Mouse (Mus musculus) small intestine, adult 2 months (tissue): ENCODE results near the gene Col5a3. TPM values are rescaled to one million over a fixed set of nuclear protein-coding genes. Genes with fewer than 3 reads are reported as not detected.

ENCODE experiments used
- H3K27ac ChIP-seq: fragments of 200-500 bp; 2 replicates; pipeline ENCODE4 v1.5.1; 2012; ENCODE audit warnings: low read depth, low read length, control low read depth, inconsistent platforms; ENCODE audit not compliant: insufficient read depth
- H3K27me3 ChIP-seq: fragments of 200-500 bp; 2 replicates; pipeline ENCODE4 v1.6.1; 2012; ENCODE audit warnings: mild to moderate bottlenecking, moderate library complexity, low read length, inconsistent platforms; ENCODE audit not compliant: control insufficient read depth, insufficient read depth
- H3K36me3 ChIP-seq: fragments of 200-500 bp; 2 replicates; pipeline ENCODE4 v1.6.1; 2012; ENCODE audit warnings: mild to moderate bottlenecking, low read length, control low read depth, inconsistent platforms; ENCODE audit not compliant: control insufficient read depth, insufficient read depth
- H3K4me1 ChIP-seq: fragments of 200-500 bp; 2 replicates; pipeline ENCODE4 v1.6.1; 2012; ENCODE audit warnings: low read length, inconsistent platforms, mixed read lengths; ENCODE audit not compliant: control insufficient read depth, insufficient read depth, insufficient read length
- H3K4me3 ChIP-seq: fragments of 200-500 bp; 2 replicates; pipeline ENCODE4 v1.5.1; 2012; ENCODE audit warnings: low read depth, mild to moderate bottlenecking, control low read depth, inconsistent platforms, low read length, moderate library complexity
- CTCF ChIP-seq: fragments of 200-500 bp; IDR thresholded peaks from 2 replicates; pipeline ENCODE4 v1.5.1; 2012; ENCODE audit warnings: low read depth, mild to moderate bottlenecking, control low read depth, inconsistent platforms, low read length, moderate library complexity, mixed read lengths; ENCODE audit not compliant: insufficient replicate concordance, insufficient read length; ENCODE audit errors: extremely low read depth
- POLR2A ChIP-seq: fragments of 200-500 bp; IDR thresholded peaks from 2 replicates; pipeline ENCODE4 v1.6.1; 2012; ENCODE audit warnings: low read depth, mild to moderate bottlenecking, control low read depth, inconsistent platforms, low read length, moderate library complexity
- WGBS: fragments of 180-500 bp; shearing (Covaris S2); methylation state at CpG from one replicate; pipeline ENCODE4 v1.1.7; 2018; 5-methylcytosine and 5-hydroxymethylcytosine counted together
- polyA plus RNA-seq: library from polyadenylated mRNA; depleted of rRNA; stranded (reverse); fragments of >200 nt; gene quantifications from 2 replicates; pipeline ENCODE4 v1.2.3, GENCODE M21; 2012

Col5a3 gene
- polyA plus RNA-seq, 1 experiment: 2.1 TPM

- 17% methylated on average over 3 of the region's 3 CpGs for WGBS
- Histone ChIP-seq H3K36me3 (no peaks in the 10 kb centered on the region), H3K27me3 (peaks cover 29% of the 10 kb centered on the region), H3K27ac (no peak overlapping the region), H3K4me1 (no peaks in the 10 kb centered on the region), H3K4me3 (no peak overlapping the region)
- TF ChIP-seq POLR2A (no peak), CTCF (no peak)
These were observed 67.2 kb downstream of the Col5a3 start for GRCm38 (mm10) chr9:20747682-20748081.

DNA sequence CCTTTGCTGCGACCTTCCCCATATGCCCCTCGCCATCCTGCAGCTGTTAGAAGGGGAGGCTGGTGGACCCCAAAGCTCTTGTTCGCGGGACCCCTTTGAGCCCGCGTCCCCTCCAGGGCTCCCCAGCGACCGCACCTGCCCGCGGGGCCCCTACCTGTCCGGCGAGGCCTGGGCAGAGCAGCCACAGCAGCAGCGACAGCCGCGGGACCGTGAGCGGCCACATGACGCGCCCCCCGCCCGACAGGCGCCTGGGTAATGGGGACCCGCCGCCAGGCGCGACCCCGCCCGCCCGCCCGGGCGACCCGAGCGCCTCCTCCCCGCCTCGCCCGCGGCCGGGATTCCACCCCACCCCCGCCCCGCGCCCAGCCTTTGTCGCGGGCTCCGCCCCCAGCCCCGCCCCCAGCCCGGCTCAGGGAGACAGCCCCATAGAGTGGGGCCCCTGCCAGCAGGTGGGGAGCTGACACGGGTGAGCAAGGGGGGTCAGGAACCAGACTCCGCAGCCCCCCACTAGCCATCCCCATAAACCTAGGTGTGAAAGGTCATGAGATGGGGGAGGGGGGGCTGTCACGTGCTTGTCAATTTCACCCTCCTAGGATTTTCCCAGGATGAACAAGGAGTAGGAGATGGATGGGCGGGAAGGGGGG lies 68.7 kb downstream of the Col5a3 start, which contains the start of gene Olfm2:
Gene Olfm2, minus strand, starts transcription at position 333 of the 644 bp plus-strand sequence.
- 1% methylated on average over 44 of the region's 50 CpGs for WGBS
- H3K27ac ChIP-seq: no peak within 1 kb of the TSS
- no peaks in the 10 kb centered on the region for H3K36me3 ChIP-seq
- peak within 1 kb of the TSS; percentile 30; the same call in 1 of the 2 replicates for H3K4me3 ChIP-seq
- H3K27me3 ChIP-seq: peaks cover 29% of the 10 kb centered on the region
- no peaks in the 10 kb centered on the region for H3K4me1 ChIP-seq
- no peak for TF ChIP-seq CTCF
- no peak for TF ChIP-seq POLR2A

DNA sequence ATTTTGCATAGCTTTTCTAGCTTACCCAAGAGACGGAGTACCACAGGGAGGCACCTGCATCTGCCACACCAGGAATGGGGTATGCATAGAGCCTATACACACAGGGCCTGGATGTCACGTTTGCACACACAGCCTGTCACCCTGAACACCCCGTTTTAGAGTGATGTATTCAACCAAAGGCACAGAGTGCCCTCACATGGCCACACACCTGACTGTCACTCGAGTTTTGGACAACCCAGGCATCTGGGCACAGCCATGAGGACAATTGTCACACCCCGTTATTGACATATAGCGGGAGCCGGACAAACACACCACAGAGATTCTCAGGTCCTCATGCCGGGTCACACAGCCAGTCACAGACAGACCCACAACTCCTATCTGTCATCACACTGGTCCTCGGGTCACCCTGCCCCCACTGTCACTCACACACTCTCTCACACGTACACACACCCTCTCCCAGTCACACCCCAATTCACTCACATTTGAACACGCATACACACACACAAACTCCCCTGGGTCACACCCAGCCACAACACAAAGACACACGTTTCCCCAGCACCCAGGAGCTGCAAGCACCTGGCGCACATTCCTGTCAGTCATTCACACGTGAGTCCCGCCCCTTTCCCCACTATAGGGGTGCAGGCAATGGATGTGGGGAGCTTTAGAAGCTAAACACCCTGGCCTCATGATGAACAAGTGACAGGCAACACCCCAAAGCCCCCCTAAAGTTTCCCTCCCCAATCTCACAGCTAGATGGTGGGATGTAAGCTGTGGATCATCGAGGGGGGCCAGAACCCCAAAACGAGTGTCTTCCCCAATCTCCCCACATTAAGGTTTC lies 69.5 kb downstream of the Col5a3 start:
- no peak overlapping the region for H3K27ac ChIP-seq
- H3K27me3 ChIP-seq: peaks cover 29% of the 10 kb centered on the region
- H3K4me3 ChIP-seq: no peak overlapping the region
- WGBS: 9% methylated on average over 17 of the region's 17 CpGs
- H3K4me1 ChIP-seq: no peaks in the 10 kb centered on the region
- no peak for TF ChIP-seq POLR2A
- TF ChIP-seq CTCF: no peak
- no peaks in the 10 kb centered on the region for H3K36me3 ChIP-seq

GRCm38 (mm10) chr9:20743946-20744738 lies 70.7 kb downstream of the Col5a3 start:
- Histone ChIP-seq H3K27ac (no peak overlapping the region), H3K36me3 (no peaks in the 10 kb centered on the region), H3K27me3 (peaks cover 31% of the 10 kb centered on the region), H3K4me3 (no peak overlapping the region), H3K4me1 (no peaks in the 10 kb centered on the region)
- TF ChIP-seq CTCF: peak; percentile 55; the same call in 1 of the 2 replicates
- TF ChIP-seq POLR2A: no peak
- WGBS: 23% methylated on average over 22 of the region's 22 CpGs

DNA sequence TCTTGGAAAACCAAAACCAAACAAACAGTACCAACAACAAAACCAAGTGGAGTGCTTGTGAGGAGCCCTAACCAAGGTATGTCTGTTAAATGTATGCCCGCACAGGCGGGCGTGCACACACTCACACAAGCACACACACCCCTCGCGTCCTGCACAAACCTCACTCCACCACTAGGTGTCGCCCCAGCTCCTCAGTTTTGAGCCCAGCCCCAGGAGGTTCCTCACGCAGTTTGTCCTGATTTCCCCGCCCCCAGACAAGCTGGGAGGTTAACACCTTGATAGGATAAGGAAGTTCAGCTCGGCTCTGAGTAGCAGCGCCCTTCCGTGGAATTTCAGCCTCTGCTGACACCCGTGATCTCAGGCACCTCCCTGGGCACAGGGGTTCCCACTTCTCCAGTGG lies 74.5 kb downstream of the Col5a3 start:
- H3K27me3 ChIP-seq: peaks cover 12% of the 10 kb centered on the region
- TF ChIP-seq POLR2A (no peak), CTCF (peak; percentile 90)
- H3K36me3 ChIP-seq: no peaks in the 10 kb centered on the region
- whole genome bisulfite sequencing: 2% methylated on average over 12 of the region's 12 CpGs
- H3K27ac ChIP-seq: no peak overlapping the region
- no peaks in the 10 kb centered on the region for H3K4me1 ChIP-seq
- 0 out of 2 replicates have a peak overlapping the region, but pooled peaks have one; percentile 12 for H3K4me3 ChIP-seq

DNA sequence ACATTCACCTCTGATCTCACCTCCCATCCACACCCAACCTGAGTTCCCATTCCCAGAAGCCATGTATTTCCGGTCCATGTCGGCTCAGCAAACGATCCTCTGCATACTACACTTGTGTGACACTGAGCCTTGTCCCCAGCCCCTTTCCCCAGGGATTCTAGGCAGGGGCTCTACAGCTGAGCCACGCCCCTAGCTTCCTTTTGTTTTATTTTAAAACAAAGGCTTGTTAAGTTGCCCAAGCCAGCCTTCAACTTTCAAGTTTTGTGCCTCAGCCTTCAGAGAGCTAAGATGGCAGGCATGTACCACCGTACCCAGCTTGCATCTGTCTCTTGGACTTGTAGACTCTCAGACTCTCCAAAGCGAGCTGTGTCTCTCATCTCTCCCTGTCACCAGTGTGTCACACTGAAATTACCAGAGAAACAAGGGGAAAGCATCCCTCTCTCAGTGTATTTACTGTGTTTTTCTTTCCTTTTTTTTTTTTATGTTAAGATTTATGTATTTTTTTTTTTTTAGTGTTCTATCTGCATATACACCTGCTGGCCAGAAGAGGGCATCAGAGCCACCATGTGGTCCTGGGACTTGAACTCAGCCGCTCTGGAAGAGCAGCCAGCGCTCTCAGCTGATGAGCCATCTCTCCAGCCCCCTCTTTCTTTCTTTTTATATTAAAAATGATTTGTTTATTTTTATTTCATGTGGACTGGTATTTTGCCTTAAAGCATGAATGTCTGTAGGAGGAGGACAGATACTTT lies 76.4 kb downstream of the Col5a3 start:
- WGBS: 41% methylated on average over 8 of the region's 8 CpGs
- peak; percentile 48; the same call in 1 of the 2 replicates for TF ChIP-seq CTCF
- no peak for TF ChIP-seq POLR2A
- H3K27ac ChIP-seq: no peak overlapping the region
- no peaks in the 10 kb centered on the region for H3K36me3 ChIP-seq
- no peaks in the 10 kb centered on the region for H3K4me1 ChIP-seq
- 0 out of 2 replicates have a peak, but pooled peaks cover 2% of the 10 kb centered on the region for H3K27me3 ChIP-seq
- no peak overlapping the region for H3K4me3 ChIP-seq
